Mouse (Mus musculus): ENCODE results near the gene Nmd3. TPM values are rescaled to one million over a fixed set of nuclear protein-coding genes. Genes with fewer than 3 reads are reported as not detected.
A peak's percentile ranks its signal among the peaks of the same experiment; 100 is the strongest.

Gene Nmd3
- total and polyA plus RNA-seq, 3 experiments, result 21.4 to 44.8 (median 37.3) TPM

- no peak for DNase-seq
These were observed 19.9 kb upstream of the Nmd3 start for GRCm38 (mm10) chr3:69701905-69702304.

GRCm38 (mm10) chr3:69702421-69702820, 19.4 kb upstream of the Nmd3 start:
- no peaks in the 10 kb centered on the region for H3K79me2 ChIP-seq (replicated peaks; ENCODE audit: control insufficient read depth, insufficient read depth, low read length)
- intact Hi-C loops (cut with DNase I), result loop anchor here (5.0 kb wide), 3 partner anchors 210 to 465 kb away; no protein-coding TSS in a partner anchor
- no peaks in the 10 kb centered on the region for H3K4me1 ChIP-seq (ENCODE audit: control insufficient read depth, insufficient read depth, low read length)
- no peak for TF ChIP-seq CTCF (IDR thresholded peaks at IDR 0.05)
- no peak for TF ChIP-seq EP300 (IDR thresholded peaks at IDR 0.05; ENCODE audit: insufficient read depth, low read depth, low read length)
- TF ChIP-seq POLR2A (IDR thresholded peaks at IDR 0.05; ENCODE audit: insufficient read depth, low read depth, low read length), result no peak
- H3K36me3 ChIP-seq (ENCODE audit: control insufficient read depth, insufficient read depth, low read length), result no peaks in the 10 kb centered on the region
- no peak for DNase-seq
- H3K4me3 ChIP-seq, result no peak overlapping the region
- H3K27me3 ChIP-seq (ENCODE audit: control insufficient read depth, insufficient read depth, low read length), result no peaks in the 10 kb centered on the region
- no peak overlapping the region for H3K27ac ChIP-seq
- no peak overlapping the region for H3K9ac ChIP-seq (ENCODE audit: low read depth, low read length)

More at GRCm38 (mm10) chr3:69701905-69702304, 19.9 kb upstream of the Nmd3 start:
- Histone ChIP-seq H3K4me1 (ENCODE audit: control insufficient read depth, insufficient read depth, low read length) (no peaks in the 10 kb centered on the region), H3K36me3 (ENCODE audit: control insufficient read depth, insufficient read depth, low read length) (no peaks in the 10 kb centered on the region), H3K27me3 (ENCODE audit: control insufficient read depth, insufficient read depth, low read length) (no peaks in the 10 kb centered on the region), H3K9ac (ENCODE audit: low read depth, low read length) (no peak overlapping the region), H3K4me3 (no peak overlapping the region), H3K79me2 (replicated peaks; ENCODE audit: control insufficient read depth, insufficient read depth, low read length) (no peaks in the 10 kb centered on the region), H3K27ac (no peak overlapping the region)
- intact Hi-C loops (cut with DNase I), result loop anchor here (2.0 to 5.0 kb wide), 4 partner anchors 101 to 465 kb away; no protein-coding TSS in a partner anchor
- WGBS, result 39% methylated on average over 1 of the region's 1 CpGs
- no peak for TF ChIP-seq EP300 (IDR thresholded peaks at IDR 0.05; ENCODE audit: insufficient read depth, low read depth, low read length)
- TF ChIP-seq CTCF (IDR thresholded peaks at IDR 0.05), result peak; percentile 79
- no peak for TF ChIP-seq POLR2A (IDR thresholded peaks at IDR 0.05; ENCODE audit: insufficient read depth, low read depth, low read length)

GRCm38 (mm10) chr3:69709043-69709929, 12.5 kb upstream of the Nmd3 start:
- no peaks in the 10 kb centered on the region for H3K79me2 ChIP-seq (replicated peaks; ENCODE audit: control insufficient read depth, insufficient read depth, low read length)
- no peak for DNase-seq
- intact Hi-C loops (cut with DNase I), result no loop called here
- TF ChIP-seq POLR2A (IDR thresholded peaks at IDR 0.05; ENCODE audit: insufficient read depth, low read depth, low read length), result no peak
- TF ChIP-seq CTCF (IDR thresholded peaks at IDR 0.05), result no peak
- TF ChIP-seq EP300 (IDR thresholded peaks at IDR 0.05; ENCODE audit: insufficient read depth, low read depth, low read length), result no peak
- H3K27me3 ChIP-seq (ENCODE audit: control insufficient read depth, insufficient read depth, low read length), result no peaks in the 10 kb centered on the region
- H3K4me1 ChIP-seq (ENCODE audit: control insufficient read depth, insufficient read depth, low read length), result no peaks in the 10 kb centered on the region
- no peak overlapping the region for H3K9ac ChIP-seq (ENCODE audit: low read depth, low read length)
- 66% methylated on average over 12 of the region's 12 CpGs for WGBS
- no peak overlapping the region for H3K4me3 ChIP-seq
- H3K27ac ChIP-seq, result no peak overlapping the region
- H3K36me3 ChIP-seq (ENCODE audit: control insufficient read depth, insufficient read depth, low read length), result no peaks in the 10 kb centered on the region

- H3K36me3 ChIP-seq (ENCODE audit: control insufficient read depth, insufficient read depth, low read length), result no peaks in the 10 kb centered on the region
- H3K9ac ChIP-seq (ENCODE audit: low read depth, low read length), result no peak overlapping the region
- 52% methylated on average over 8 of the region's 8 CpGs for WGBS
- no peak for TF ChIP-seq POLR2A (IDR thresholded peaks at IDR 0.05; ENCODE audit: insufficient read depth, low read depth, low read length)
- TF ChIP-seq CTCF (IDR thresholded peaks at IDR 0.05), result no peak
- TF ChIP-seq EP300 (IDR thresholded peaks at IDR 0.05; ENCODE audit: insufficient read depth, low read depth, low read length), result no peak
- no peak overlapping the region for H3K27ac ChIP-seq
- no peaks in the 10 kb centered on the region for H3K4me1 ChIP-seq (ENCODE audit: control insufficient read depth, insufficient read depth, low read length)
- no peaks in the 10 kb centered on the region for H3K79me2 ChIP-seq (replicated peaks; ENCODE audit: control insufficient read depth, insufficient read depth, low read length)
- intact Hi-C loops (cut with DNase I), result no loop called here
- no peaks in the 10 kb centered on the region for H3K27me3 ChIP-seq (ENCODE audit: control insufficient read depth, insufficient read depth, low read length)
- peak in 1 of 2 experiments; percentile 7 for DNase-seq
- H3K4me3 ChIP-seq, result no peak overlapping the region
These were observed 9.7 kb upstream of the Nmd3 start for GRCm38 (mm10) chr3:69711907-69712600.

- WGBS, result 60% methylated on average over 6 of the region's 6 CpGs
- no peak overlapping the region for H3K27ac ChIP-seq
- intact Hi-C loops (cut with DNase I), result no loop called here
- no peak for TF ChIP-seq POLR2A (IDR thresholded peaks at IDR 0.05; ENCODE audit: insufficient read depth, low read depth, low read length)
- TF ChIP-seq EP300 (IDR thresholded peaks at IDR 0.05; ENCODE audit: insufficient read depth, low read depth, low read length), result no peak
- no peak for TF ChIP-seq CTCF (IDR thresholded peaks at IDR 0.05)
- H3K9ac ChIP-seq (ENCODE audit: low read depth, low read length), result no peak overlapping the region
- H3K27me3 ChIP-seq (ENCODE audit: control insufficient read depth, insufficient read depth, low read length), result no peaks in the 10 kb centered on the region
- H3K4me1 ChIP-seq (ENCODE audit: control insufficient read depth, insufficient read depth, low read length), result no peaks in the 10 kb centered on the region
- no peak overlapping the region for H3K4me3 ChIP-seq
- no peak for DNase-seq
- H3K36me3 ChIP-seq (ENCODE audit: control insufficient read depth, insufficient read depth, low read length), result no peaks in the 10 kb centered on the region
- no peaks in the 10 kb centered on the region for H3K79me2 ChIP-seq (replicated peaks; ENCODE audit: control insufficient read depth, insufficient read depth, low read length)
These were observed 4.3 kb upstream of the Nmd3 start for GRCm38 (mm10) chr3:69717476-69717875.
